Mouse (Mus musculus) limb, embryonic 13.5 days (tissue): ENCODE data around the gene Lbx1. TPM values are rescaled to one million over a fixed set of nuclear protein-coding genes. Genes with fewer than 3 reads are reported as not detected.

Experiments
- ATAC-seq: fragments of 200-750 bp; cut with Nextera tagmentation; 2 replicates; pipeline ENCODE4 v1.8.0; 2017; ENCODE audit warnings: low read depth, moderate number of reproducible peaks, moderate TSS enrichment; ENCODE audit not compliant: low FRiP score
- H3K27ac ChIP-seq: fragments of 300-500 bp; sonication (generic); 2 replicates; pipeline ENCODE4 v1.5.1; 2015; ENCODE audit warnings: inconsistent platforms, mild to moderate bottlenecking, moderate library complexity
- H3K27me3 ChIP-seq: fragments of 300-500 bp; sonication (generic); 2 replicates; pipeline ENCODE4 v1.6.1; 2015; ENCODE audit warnings: mild to moderate bottlenecking, inconsistent platforms
- H3K36me3 ChIP-seq: fragments of 300-500 bp; sonication (generic); 2 replicates; pipeline ENCODE4 v1.6.1; 2015; ENCODE audit warnings: inconsistent platforms, mild to moderate bottlenecking, moderate library complexity
- H3K4me1 ChIP-seq: fragments of 300-500 bp; sonication (generic); 2 replicates; pipeline ENCODE4 v1.6.1; 2015; ENCODE audit warnings: inconsistent platforms
- H3K4me2 ChIP-seq: fragments of 300-500 bp; sonication (generic); replicated peaks from 2 replicates; pipeline ENCODE4 v1.6.1; 2015; ENCODE audit warnings: inconsistent platforms, mild to moderate bottlenecking, moderate library complexity
- H3K4me3 ChIP-seq: fragments of 300-500 bp; sonication (generic); 2 replicates; pipeline ENCODE4 v1.5.1; 2015; ENCODE audit warnings: moderate library complexity, mild to moderate bottlenecking, inconsistent platforms
- H3K9ac ChIP-seq: fragments of 300-500 bp; sonication (generic); 2 replicates; pipeline ENCODE4 v1.6.1; 2015; ENCODE audit warnings: mild to moderate bottlenecking, inconsistent platforms
- H3K9me3 ChIP-seq: fragments of 300-500 bp; sonication (generic); 2 replicates; pipeline ENCODE4 v1.6.1; 2016; ENCODE audit warnings: inconsistent platforms
- WGBS: fragments of 180-500 bp; shearing (Covaris S2); methylation state at CpG from one replicate; pipeline ENCODE4 v1.1.7; 2015; 5-methylcytosine and 5-hydroxymethylcytosine counted together
- polyA plus RNA-seq: library from polyadenylated mRNA; unstranded; fragments of >200 nt; fragmentation: Nextera tagmentation; extraction: Ambion mirVana; gene quantifications from 2 replicates; pipeline ENCODE4 v1.2.1, GENCODE M21; 2015

Lbx1 gene
- polyA plus RNA-seq, 1 experiment from 2014 or later = 1.4 TPM

GRCm38 (mm10) chr19:45207662-45208437, 27.8 kb downstream of the Lbx1 start:
- Histone ChIP-seq H3K4me2 (peak overlapping the region; percentile 57), H3K4me1 (peaks cover 10% of the 10 kb centered on the region), H3K27ac (peak overlapping the region; percentile 6; the same call in 1 of the 2 replicates), H3K36me3 (no peaks in the 10 kb centered on the region), H3K4me3 (peak overlapping the region; percentile 28), H3K27me3 (peaks cover 32% of the 10 kb centered on the region), H3K9ac (0 out of 2 replicates have a peak overlapping the region, but pooled peaks have one; percentile 9), H3K9me3 (no peaks in the 10 kb centered on the region)
- WGBS = 31% methylated on average over 19 of the region's 19 CpGs
- 0 out of 2 replicates have a peak, but pooled peaks have one; percentile 51 for ATAC-seq

GRCm38 (mm10) chr19:45207153-45207552, 28.5 kb downstream of the Lbx1 start:
- Histone ChIP-seq H3K4me3 (no peak overlapping the region), H3K27ac (no peak overlapping the region), H3K27me3 (peaks cover 32% of the 10 kb centered on the region), H3K4me1 (peaks cover 10% of the 10 kb centered on the region), H3K4me2 (no peak overlapping the region), H3K9ac (no peak overlapping the region), H3K9me3 (no peaks in the 10 kb centered on the region), H3K36me3 (no peaks in the 10 kb centered on the region)
- ATAC-seq = no peak
- 94% methylated on average over 15 of the region's 15 CpGs for WGBS

GRCm38 (mm10) chr19:45205311-45206105, 30.1 kb downstream of the Lbx1 start:
- H3K27ac ChIP-seq = no peak overlapping the region
- 64% methylated on average over 3 of the region's 3 CpGs for WGBS
- H3K9me3 ChIP-seq = no peaks in the 10 kb centered on the region
- ATAC-seq = no peak
- H3K27me3 ChIP-seq = peaks cover 32% of the 10 kb centered on the region
- no peaks in the 10 kb centered on the region for H3K36me3 ChIP-seq
- no peak overlapping the region for H3K4me2 ChIP-seq
- H3K9ac ChIP-seq = no peak overlapping the region
- H3K4me1 ChIP-seq = peaks cover 10% of the 10 kb centered on the region
- H3K4me3 ChIP-seq = no peak overlapping the region

GRCm38 (mm10) chr19:45196967-45197366, 38.6 kb downstream of the Lbx1 start:
- H3K9me3 ChIP-seq = peaks cover 11% of the 10 kb centered on the region
- no peak for ATAC-seq
- WGBS = 88% methylated on average over 8 of the region's 8 CpGs
- H3K4me2 ChIP-seq = no peak overlapping the region
- no peaks in the 10 kb centered on the region for H3K36me3 ChIP-seq
- no peak overlapping the region for H3K27ac ChIP-seq
- no peaks in the 10 kb centered on the region for H3K4me1 ChIP-seq
- no peaks in the 10 kb centered on the region for H3K27me3 ChIP-seq
- H3K4me3 ChIP-seq = no peak overlapping the region
- H3K9ac ChIP-seq = no peak overlapping the region

GRCm38 (mm10) chr19:45194651-45195050, 41.0 kb downstream of the Lbx1 start:
- Histone ChIP-seq H3K27ac (no peak overlapping the region), H3K9me3 (peaks cover 12% of the 10 kb centered on the region), H3K36me3 (no peaks in the 10 kb centered on the region), H3K4me3 (no peak overlapping the region), H3K4me2 (no peak overlapping the region), H3K27me3 (no peaks in the 10 kb centered on the region), H3K9ac (no peak overlapping the region), H3K4me1 (no peaks in the 10 kb centered on the region)
- whole genome bisulfite sequencing = 45% methylated on average over 4 of the region's 4 CpGs
- ATAC-seq = no peak

Other genes with a start within 250 kb of the Lbx1 start
- gene Sema4g, start 246.7 kb downstream of the Lbx1 start, polyA plus RNA-seq = 6.9 and 7.4 TPM in 2 replicates
- gene Twnk, start 230.1 kb downstream of the Lbx1 start, polyA plus RNA-seq = 22.7 and 24.1 TPM in 2 replicates
- gene Mrpl43, start 229.4 kb downstream of the Lbx1 start, polyA plus RNA-seq = 69.2 and 76.3 TPM in 2 replicates
- gene Lzts2, start 221.4 kb downstream of the Lbx1 start, polyA plus RNA-seq = 68.8 and 68.9 TPM in 2 replicates
- gene Pdzd7, start 190.1 kb downstream of the Lbx1 start, polyA plus RNA-seq = 0.41 and 0.56 TPM in 2 replicates
- gene Sfxn3, start 188.3 kb downstream of the Lbx1 start, polyA plus RNA-seq = 26.0 and 26.5 TPM in 2 replicates
- gene Kazald1, start 160.6 kb downstream of the Lbx1 start, polyA plus RNA-seq = 18.6 and 20.4 TPM in 2 replicates
- 0.38 and 1.1 TPM in 2 replicates for gene Tlx1, start 85.1 kb downstream of the Lbx1 start, polyA plus RNA-seq
- gene Btrc, start 127.9 kb upstream of the Lbx1 start, polyA plus RNA-seq = 55.0 and 55.3 TPM in 2 replicates